Mouse (Mus musculus): ENCODE measurements around the gene Nol9.

GRCm38 (mm10) chr4:152038985-152039830 is at the start of gene Nol9:
- TF ChIP-seq EP300 (IDR thresholded peaks at IDR 0.05; ENCODE audit: low read depth) (peak; percentile 96; the same call in 1 of the 2 replicates), CTCF (IDR thresholded peaks at IDR 0.05; ENCODE audit: low read depth) (peak; percentile 94)

All from heart, postnatal 0 days (tissue).